Mouse (Mus musculus): Measurements from ENCODE around the gene Gipr.

Gene Gipr

GRCm38 (mm10) chr7:19165656-19166423 lies at the start of gene Gipr:
Gipr (minus strand) TSS chr7:19166127.
- no peak for DNase-seq

GRCm38 (mm10) chr7:19214940-19215339 lies 49.0 kb upstream of the Gipr start:
- no peak for DNase-seq

GRCm38 (mm10) chr7:19214369-19214768 lies 48.4 kb upstream of the Gipr start:
- no peak for DNase-seq

GRCm38 (mm10) chr7:19213385-19213784 lies 47.5 kb upstream of the Gipr start:
- no peak for DNase-seq

GRCm38 (mm10) chr7:19211996-19212755 lies 46.2 kb upstream of the Gipr start, which contains the start of gene Gpr4:
Gpr4 (plus strand) TSS chr7:19212538.
- DNase-seq: no peak

GRCm38 (mm10) chr7:19211041-19211675 lies 45.2 kb upstream of the Gipr start:
- no peak for DNase-seq

- DNase-seq: no peak
Observed at GRCm38 (mm10) chr7:19210010-19210409, 44.1 kb upstream of the Gipr start.

- no peak for DNase-seq
Observed at GRCm38 (mm10) chr7:19209494-19209893, 43.6 kb upstream of the Gipr start.

GRCm38 (mm10) chr7:19208944-19209472 lies 43.1 kb upstream of the Gipr start:
- no peak for DNase-seq

- no peak for DNase-seq
Observed at GRCm38 (mm10) chr7:19208201-19208910, 42.4 kb upstream of the Gipr start.

- no peak for DNase-seq
Observed at GRCm38 (mm10) chr7:19202065-19202850, 36.3 kb upstream of the Gipr start.

- no peak for DNase-seq
Observed at GRCm38 (mm10) chr7:19201660-19202059, 35.7 kb upstream of the Gipr start.

GRCm38 (mm10) chr7:19197985-19198384 lies 32.1 kb upstream of the Gipr start:
- DNase-seq: no peak

- DNase-seq: no peak
Observed at GRCm38 (mm10) chr7:19196676-19197075, 30.7 kb upstream of the Gipr start.

- DNase-seq: no peak
Observed at GRCm38 (mm10) chr7:19194676-19195075, 28.7 kb upstream of the Gipr start.

- peak; percentile 41 for DNase-seq
Observed at GRCm38 (mm10) chr7:19184758-19185157, 18.8 kb upstream of the Gipr start.

GRCm38 (mm10) chr7:19184250-19184649 lies 18.3 kb upstream of the Gipr start:
- no peak for DNase-seq

- DNase-seq: peak; percentile 37
Observed at GRCm38 (mm10) chr7:19180862-19181429, 15.0 kb upstream of the Gipr start.

- DNase-seq: no peak
Observed at GRCm38 (mm10) chr7:19179936-19180335, 14.0 kb upstream of the Gipr start.

GRCm38 (mm10) chr7:19179173-19179572 lies 13.2 kb upstream of the Gipr start:
- DNase-seq: peak; percentile 53

GRCm38 (mm10) chr7:19178443-19179092 lies 12.6 kb upstream of the Gipr start:
- DNase-seq: peak; percentile 42

Measured in kidney, adult 11 months (tissue).